ENCODE assay signal across 8 mouse cellular contexts in genomic region chr16:56477677-56478574, GRCm38 (mm10). TPM values are rescaled to one million over a fixed set of nuclear protein-coding genes. Genes with fewer than 3 reads are reported as not detected.
DNase-seq lines count a peak whose midpoint lies in the region; ATAC-seq and TF ChIP-seq lines count a peak whose summit lies in the region.

Gene Abi3bp, plus strand, starts transcription at chr16:56477878.

- H3K4me2 ChIP-seq in kidney, postnatal 0 days (ENCODE audit: low read length), result peak within 1 kb of the TSS; percentile 63
- H3K4me2 ChIP-seq in lung, embryonic 15.5 days, result peak within 1 kb of the TSS; percentile 51
- peak within 1 kb of the TSS; percentile 42 for H3K4me2 ChIP-seq in stomach, embryonic 14.5 days (replicated peaks; ENCODE audit: low read depth, low read length)

- H3K36me3 ChIP-seq in heart, adult 2 months (ENCODE audit: control insufficient read depth, insufficient read depth, low read length), result no peaks in the 10 kb centered on the region
- H3K36me3 ChIP-seq in kidney, postnatal 0 days (ENCODE audit: insufficient read depth, low read length), result no peaks in the 10 kb centered on the region
- H3K36me3 ChIP-seq in lung, embryonic 15.5 days, result no peaks in the 10 kb centered on the region
- H3K36me3 ChIP-seq in stomach, embryonic 14.5 days (ENCODE audit: control insufficient read depth, insufficient read depth, low read length), result no peaks in the 10 kb centered on the region

- H3K79me2 ChIP-seq in heart, adult 2 months (replicated peaks; ENCODE audit: control insufficient read depth, insufficient read depth, low read length), result no peaks in the 10 kb centered on the region

- no peaks in the 10 kb centered on the region for H3K27me3 ChIP-seq in heart, adult 2 months (ENCODE audit: control insufficient read depth, insufficient read depth, low read length)
- no peaks in the 10 kb centered on the region for H3K27me3 ChIP-seq in kidney, postnatal 0 days (ENCODE audit: insufficient read depth, low read length)
- H3K27me3 ChIP-seq in lung, embryonic 15.5 days, result no peaks in the 10 kb centered on the region
- H3K27me3 ChIP-seq in stomach, embryonic 14.5 days (ENCODE audit: control insufficient read depth, insufficient read depth, low read length), result no peaks in the 10 kb centered on the region

- peak; percentile 29 to 67 for DNase-seq in adrenal gland, adult (ENCODE audit: inconsistent age in 2 of 2, low spot score in 1 of 2)
- peak; percentile 20 for DNase-seq in brain, embryonic 14.5 days (ENCODE audit: low read depth)
- DNase-seq in heart, adult 2 months, result peak; percentile 60 to 61
- DNase-seq in kidney, postnatal 0 days (ENCODE audit: low spot score), result peak; percentile 65
- no peak for DNase-seq in retina, embryonic 14.5 days (ENCODE audit: low spot score)
- DNase-seq in Muller cell, postnatal 12 days (ENCODE audit: inconsistent ontology term), result no peak

- peak within 1 kb of the TSS; percentile 10 for H3K27ac ChIP-seq in heart, adult 2 months
- H3K27ac ChIP-seq in kidney, postnatal 0 days, result no peak within 1 kb of the TSS; the same call in 1 of the 2 replicates
- peak within 1 kb of the TSS; percentile 37 for H3K27ac ChIP-seq in lung, embryonic 15.5 days
- peak within 1 kb of the TSS; percentile 64 for H3K27ac ChIP-seq in stomach, embryonic 14.5 days (ENCODE audit: low read length)

- no peaks in the 10 kb centered on the region for H3K4me1 ChIP-seq in heart, adult 2 months (ENCODE audit: control insufficient read depth, insufficient read depth, low read length)
- no peaks in the 10 kb centered on the region for H3K4me1 ChIP-seq in kidney, postnatal 0 days (replicated peaks; ENCODE audit: insufficient read depth, low read length)
- no peaks in the 10 kb centered on the region for H3K4me1 ChIP-seq in lung, embryonic 15.5 days
- H3K4me1 ChIP-seq in stomach, embryonic 14.5 days (ENCODE audit: control insufficient read depth, insufficient read depth, low read length), result no peaks in the 10 kb centered on the region

- peak; percentile 90 for ATAC-seq in kidney, postnatal 0 days (replicated peaks; ENCODE audit: low FRiP score, low read depth)
- peak; percentile 87 for ATAC-seq in lung, embryonic 15.5 days (ENCODE audit: borderline replicate concordance, extremely low read depth, low FRiP score, low TSS enrichment)
- ATAC-seq in stomach, embryonic 14.5 days (ENCODE audit: insufficient number of reproducible peaks, insufficient read depth, low FRiP score, low read depth), result peak; percentile 86

- WGBS in heart, adult 2 months, result 49% methylated on average over 11 of the region's 11 CpGs
- WGBS in kidney, postnatal 0 days, result 14% methylated on average over 11 of the region's 11 CpGs
- 16% methylated on average over 11 of the region's 11 CpGs for WGBS in lung, embryonic 15.5 days
- WGBS in stomach, embryonic 14.5 days, result 9% methylated on average over 11 of the region's 11 CpGs

- TF ChIP-seq POLR2A in brain, embryonic 14.5 days (IDR thresholded peaks at IDR 0.05; ENCODE audit: borderline replicate concordance, extremely low read depth, insufficient read depth, insufficient read length, poor library complexity, severe bottlenecking), result no peak
- peak; percentile 80 for TF ChIP-seq POLR2A in heart, adult 2 months (IDR thresholded peaks at IDR 0.05; ENCODE audit: insufficient read depth, low read depth, low read length)

- intact Hi-C loops in heart, adult 2 months (cut with DNase I), result no loop called here

- peak within 1 kb of the TSS; percentile 8 for H3K4me3 ChIP-seq in heart, adult 2 months
- H3K4me3 ChIP-seq in kidney, postnatal 0 days (replicated peaks; ENCODE audit: low read depth, low read length), result peak within 1 kb of the TSS; percentile 32
- peak within 1 kb of the TSS; percentile 35 for H3K4me3 ChIP-seq in lung, embryonic 15.5 days
- H3K4me3 ChIP-seq in stomach, embryonic 14.5 days (ENCODE audit: low read depth, low read length), result peak within 1 kb of the TSS; percentile 35

- TF ChIP-seq CTCF in brain, embryonic 14.5 days (IDR thresholded peaks at IDR 0.05; ENCODE audit: borderline replicate concordance, extremely low read depth, insufficient read depth, insufficient read length), result no peak
- TF ChIP-seq CTCF in heart, adult 2 months (IDR thresholded peaks at IDR 0.05), result no peak
- TF ChIP-seq CTCF in kidney, postnatal 0 days (IDR thresholded peaks at IDR 0.05; ENCODE audit: low read depth), result no peak

- H3K9me3 ChIP-seq in kidney, postnatal 0 days (replicated peaks; ENCODE audit: low read length), result no peaks in the 10 kb centered on the region
- H3K9me3 ChIP-seq in lung, embryonic 15.5 days, result no peaks in the 10 kb centered on the region
- H3K9me3 ChIP-seq in stomach, embryonic 14.5 days (ENCODE audit: control insufficient read depth, low read depth, low read length), result no peaks in the 10 kb centered on the region

- no peak for TF ChIP-seq EP300 in heart, adult 2 months (IDR thresholded peaks at IDR 0.05; ENCODE audit: insufficient read depth, low read depth, low read length)

- H3K9ac ChIP-seq in heart, adult 2 months (ENCODE audit: low read depth, low read length), result peak within 1 kb of the TSS; percentile 48
- H3K9ac ChIP-seq in kidney, postnatal 0 days (ENCODE audit: low read depth, low read length), result no peak within 1 kb of the TSS
- H3K9ac ChIP-seq in lung, embryonic 15.5 days, result peak within 1 kb of the TSS; percentile 12; the same call in 1 of the 2 replicates
- H3K9ac ChIP-seq in stomach, embryonic 14.5 days (replicated peaks; ENCODE audit: low read depth, low read length), result peak within 1 kb of the TSS; percentile 22; the same call in 1 of the 2 replicates

RNA-seq across cellular contexts. Expression of gene Abi3bp, which starts in this region (rescaled TPM):
- polyA plus RNA-seq in brain, embryonic 14.5 days (2012; rRNA removed), result 0.42 and 0.57 TPM in 2 replicates
- total RNA-seq in heart, adult 2 months (2021), result 1 to 10 TPM; 5.6 to 6.4 TPM
- polyA plus RNA-seq in heart, adult 2 months (2012; rRNA removed), result 4.8 and 7.9 TPM in 2 replicates
- polyA plus RNA-seq in kidney, postnatal 0 days (2015; fragmentation: Nextera tagmentation; extraction: Ambion mirVana), result 2.7 and 3.0 TPM in 2 replicates
- 18.4 and 18.6 TPM in 2 replicates for polyA plus RNA-seq in lung, embryonic 15.5 days (2015; fragmentation: Nextera tagmentation; extraction: Ambion mirVana)
- 45.4 and 46.0 TPM in 2 replicates for polyA plus RNA-seq in stomach, embryonic 14.5 days (2014; fragmentation: Nextera tagmentation; extraction: Ambion mirVana)

Comparison
In these comparisons a context has a peak if more than half of its experiments do, and no peak if none do; other contexts are left out.
1. Peak in DNase-seq in brain, embryonic 14.5 days; RNA of the gene not detected or under 1 TPM.
2. DNase-seq: peak in adrenal gland, adult (2 of 2), heart, adult 2 months (2 of 2) and kidney, postnatal 0 days (single experiment); none in retina, embryonic 14.5 days (single experiment) and Muller cell, postnatal 12 days (single experiment).
3. Peak in every context shown above with its lines, with median percentiles within 50 percentile points of each other: H3K4me3 ChIP-seq, ATAC-seq and H3K4me2 ChIP-seq.